Mouse (Mus musculus) ovary, adult 18-20 months (tissue): ENCODE measurements around the gene Macf1.

ENCODE experiments used
- DNase-seq: peaks from one replicate; pipeline ENCODE4 v3.0.0; 2022; ENCODE audit warnings: low spot score, mixed read lengths

Macf1 gene

DNA sequence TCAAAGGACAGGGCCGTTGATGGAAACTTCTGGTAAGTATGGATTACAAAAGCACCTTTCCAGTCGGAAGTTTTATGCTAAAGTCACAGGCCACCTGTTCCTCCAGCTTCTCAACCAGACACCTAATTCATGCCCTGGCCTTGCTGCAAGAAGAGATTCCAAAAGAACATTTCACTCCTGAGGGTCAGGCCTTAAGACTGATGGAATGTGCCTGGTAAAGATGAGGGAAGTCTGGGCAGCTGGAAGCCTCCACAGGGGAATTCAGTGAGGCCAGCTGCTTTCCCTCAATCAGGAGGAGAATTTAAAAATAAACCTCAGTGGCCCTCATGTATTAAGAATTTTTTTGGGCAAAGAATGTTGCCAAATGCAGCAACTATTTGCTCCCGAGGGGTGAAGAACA, 90.5 kb downstream of the Macf1 start:
- no peak for DNase-seq

- no peak for DNase-seq
Measured at GRCm38 (mm10) chr4:123592046-123592445, 92.1 kb downstream of the Macf1 start.

- DNase-seq = no peak
Measured at GRCm38 (mm10) chr4:123591026-123591635, 93.0 kb downstream of the Macf1 start.

DNA sequence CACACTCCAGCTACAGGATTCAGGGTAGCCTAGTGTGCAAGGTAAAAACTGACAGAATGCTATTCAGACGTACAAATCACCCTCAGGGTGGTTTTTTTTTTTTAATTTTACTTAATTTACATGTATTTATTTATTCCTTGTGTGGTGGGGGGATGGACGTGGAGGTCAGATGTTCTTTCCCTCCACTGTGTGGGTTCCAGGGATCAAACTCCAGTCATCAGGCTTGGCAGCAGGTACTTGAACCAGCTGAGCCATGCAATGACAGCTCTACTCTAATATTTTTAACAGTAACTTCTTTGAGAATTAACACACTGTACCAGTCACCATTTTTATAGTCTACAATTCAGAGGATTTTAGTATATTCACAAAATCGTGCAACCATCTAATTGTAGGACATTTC, 94.7 kb downstream of the Macf1 start:
- DNase-seq = no peak

GRCm38 (mm10) chr4:123588353-123589301, 95.5 kb downstream of the Macf1 start:
- no peak for DNase-seq

DNA sequence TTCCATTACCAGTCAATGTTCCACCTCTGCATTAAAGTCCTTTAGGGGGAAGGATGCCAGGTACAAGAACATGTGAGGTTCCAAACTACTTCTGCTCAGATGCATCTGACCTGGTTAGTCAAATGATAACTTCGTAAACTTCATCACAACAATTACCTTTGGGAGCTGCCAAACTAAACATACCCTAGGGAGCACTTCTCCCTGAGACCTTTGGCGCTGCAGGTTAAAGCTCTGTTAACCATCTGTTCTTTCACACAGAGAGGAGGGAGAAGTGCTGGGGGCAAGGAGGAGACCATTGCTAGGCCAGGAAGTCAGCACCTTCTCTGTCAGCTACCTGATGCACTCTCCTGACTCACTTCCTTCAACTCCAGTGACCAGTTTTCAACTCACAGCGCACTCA, 96.5 kb downstream of the Macf1 start:
- no peak for DNase-seq

- no peak for DNase-seq
Measured at GRCm38 (mm10) chr4:123584720-123585093, 99.5 kb downstream of the Macf1 start.

GRCm38 (mm10) chr4:123584084-123584719, 100.0 kb downstream of the Macf1 start:
- no peak for DNase-seq

DNA sequence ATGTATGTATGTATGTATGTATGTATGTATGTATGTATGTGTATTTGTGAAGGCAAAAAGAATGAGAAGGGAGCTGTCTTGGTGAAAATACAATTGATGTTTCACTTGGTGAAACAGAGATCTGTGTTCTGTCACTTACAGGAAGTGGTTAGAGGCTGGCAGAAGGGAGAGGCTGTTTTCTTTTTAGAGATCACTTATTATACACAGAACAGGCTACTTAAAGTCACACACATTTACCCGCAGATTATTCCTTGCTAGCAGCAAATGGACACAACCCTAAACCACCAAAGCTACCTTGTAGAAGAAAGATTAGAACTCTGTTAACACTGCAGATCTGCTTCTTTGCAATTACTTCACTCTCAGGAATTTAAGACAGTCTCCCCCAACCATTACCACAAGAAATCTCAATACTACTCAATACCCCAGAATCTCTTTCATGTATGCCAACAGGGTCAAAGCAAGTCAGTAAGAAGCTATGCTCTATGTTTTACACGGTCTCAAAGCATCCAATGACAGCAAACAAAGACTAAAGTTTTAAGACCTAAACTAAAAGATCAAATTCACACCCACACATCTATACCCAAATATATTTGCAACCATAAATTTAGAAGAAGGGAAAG, 106.6 kb downstream of the Macf1 start:
- no peak for DNase-seq

- DNase-seq = peak; percentile 19
Measured at GRCm38 (mm10) chr4:123572434-123573336, 111.5 kb downstream of the Macf1 start.

DNA sequence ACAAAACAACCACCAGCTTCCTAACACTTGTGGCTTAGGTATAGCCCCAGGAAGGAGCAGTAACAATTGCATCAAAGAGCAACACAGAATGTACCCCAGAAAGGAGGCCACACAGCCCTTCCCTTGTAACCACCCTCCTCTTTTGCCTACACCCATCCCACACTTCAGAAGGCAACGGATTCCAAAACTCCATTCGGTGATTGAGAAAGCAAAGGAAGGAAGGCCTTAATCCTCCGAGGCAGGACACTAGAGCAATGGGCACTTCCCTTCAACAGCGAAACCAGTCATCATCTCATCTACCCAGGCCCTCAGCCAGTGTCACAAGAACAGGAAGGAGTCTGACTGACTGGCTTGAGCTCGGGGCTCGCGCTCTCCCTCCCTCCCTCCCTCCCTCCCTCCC, 112.3 kb downstream of the Macf1 start:
- no peak for DNase-seq

DNA sequence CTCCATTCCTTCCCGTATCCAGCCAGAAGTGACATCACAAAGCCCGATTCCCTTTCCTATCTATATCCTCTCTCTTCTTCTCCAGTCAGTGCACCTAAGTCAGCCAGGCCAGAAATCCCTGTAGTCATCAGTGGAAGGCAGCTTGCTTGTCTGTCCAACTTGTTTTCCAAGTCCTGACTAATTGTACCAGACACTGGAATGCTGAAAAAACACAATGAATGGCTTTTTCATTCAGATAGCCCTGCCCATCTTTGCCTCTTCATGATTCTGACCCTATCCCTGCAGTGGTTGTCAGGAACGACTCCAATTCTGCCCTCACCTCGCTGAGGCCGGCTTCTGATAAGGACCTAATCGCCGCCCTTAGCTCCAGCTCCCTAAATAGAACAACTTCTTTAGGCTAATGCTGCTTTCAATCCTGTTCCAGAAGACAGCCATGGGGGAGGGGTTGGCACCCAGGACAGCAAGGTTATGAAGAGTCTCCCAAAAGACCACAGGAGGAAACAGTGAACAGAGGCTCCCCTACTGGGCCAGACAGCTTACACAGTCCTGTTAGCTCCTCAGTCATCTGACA, 118.8 kb downstream of the Macf1 start:
- peak; percentile 16 for DNase-seq

- DNase-seq = no peak
Measured at GRCm38 (mm10) chr4:123564051-123564791, 119.9 kb downstream of the Macf1 start.

- DNase-seq = no peak
Measured at GRCm38 (mm10) chr4:123562177-123562815, 121.9 kb downstream of the Macf1 start.

GRCm38 (mm10) chr4:123560896-123561295, 123.3 kb downstream of the Macf1 start:
- DNase-seq = no peak

GRCm38 (mm10) chr4:123558496-123558895, 125.7 kb downstream of the Macf1 start:
- no peak for DNase-seq

DNA sequence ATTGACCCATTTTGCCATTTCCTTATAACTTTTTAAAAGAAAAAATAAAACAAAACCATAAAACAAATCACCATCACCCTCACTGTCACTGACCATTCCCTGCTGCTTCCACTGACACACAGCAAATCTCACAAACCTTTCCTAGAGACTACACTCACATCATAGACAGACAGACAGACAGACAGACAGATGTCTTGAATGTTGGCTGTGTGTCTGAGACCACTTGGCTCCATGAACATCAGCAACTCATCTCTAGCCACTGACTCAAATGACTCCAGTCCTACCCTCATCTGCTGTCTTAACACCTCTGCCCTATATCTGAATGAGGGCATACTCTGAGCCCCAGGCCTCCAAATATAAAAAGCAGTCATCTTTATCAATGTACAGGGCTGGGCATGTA, 128.9 kb downstream of the Macf1 start:
- no peak for DNase-seq

DNA sequence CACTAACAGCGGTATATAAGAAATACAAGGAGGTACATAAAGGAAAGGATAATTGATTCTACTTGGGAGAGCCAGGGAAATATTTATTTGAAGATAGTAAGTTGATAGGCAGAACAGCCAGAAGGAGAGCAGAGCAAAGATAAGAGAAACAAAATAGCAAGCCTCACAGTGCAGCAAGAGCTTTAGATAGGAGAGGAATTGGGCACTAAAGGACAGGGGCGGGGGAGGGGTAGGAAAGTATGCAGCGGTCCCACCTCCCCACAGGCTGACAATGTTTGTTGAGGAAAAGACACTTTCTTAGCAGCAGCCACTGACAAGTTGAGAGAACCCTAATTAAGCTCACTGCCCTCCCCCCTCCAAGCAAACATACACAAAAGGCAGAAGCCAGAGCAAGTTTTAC, 131.5 kb downstream of the Macf1 start:
- no peak for DNase-seq

GRCm38 (mm10) chr4:123548317-123548716, 135.8 kb downstream of the Macf1 start:
- no peak for DNase-seq

DNA sequence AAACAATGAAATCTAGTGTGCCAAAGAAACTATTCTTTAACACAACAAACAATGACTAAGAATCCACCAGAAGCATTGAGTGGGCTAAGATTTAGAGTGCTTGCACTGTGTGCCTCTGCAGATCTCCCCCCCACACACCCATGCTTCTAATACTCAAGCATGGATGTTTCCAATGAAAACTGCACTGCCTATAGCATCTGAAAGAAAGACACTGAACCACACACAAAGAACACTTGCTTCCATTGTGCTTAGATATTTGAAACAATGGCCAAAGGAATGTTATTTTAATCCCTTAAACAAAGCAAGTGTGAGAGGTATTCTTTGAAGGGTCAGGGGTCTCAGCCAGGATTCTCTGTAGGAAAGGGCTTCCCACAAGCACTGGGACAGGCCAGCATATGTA, 140.5 kb downstream of the Macf1 start:
- no peak for DNase-seq
